Mouse (Mus musculus): Measurements from ENCODE around the gene Vstm4. TPM values are rescaled to one million over a fixed set of nuclear protein-coding genes. Genes with fewer than 3 reads are reported as not detected.
A peak's percentile ranks its signal among the peaks of the same experiment; 100 is the strongest.

Gene Vstm4
- total RNA-seq, 1 experiment from 2014 or later: not detected

DNA sequence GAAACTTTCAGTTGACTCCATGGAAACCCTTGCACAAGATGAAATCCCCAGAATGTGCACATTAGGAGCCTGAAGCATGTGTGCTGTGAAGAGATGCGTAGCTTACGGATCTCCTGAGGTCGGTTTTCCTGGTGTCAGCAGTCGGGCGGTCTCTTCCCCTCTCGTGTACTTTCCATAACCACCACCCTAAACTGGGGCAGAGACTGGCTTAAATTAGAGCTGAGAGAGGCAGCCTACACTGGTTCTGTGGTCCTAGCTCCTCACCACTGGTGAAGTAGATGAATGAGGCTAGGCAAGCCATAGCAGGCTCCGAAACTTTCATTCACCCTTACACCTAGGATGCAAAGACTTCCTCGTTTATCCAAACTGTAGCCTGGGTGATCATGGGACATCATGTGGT is 75.7 kb downstream of the Vstm4 start:
- ATAC-seq (replicated peaks; ENCODE audit: low read depth, poor library complexity, severe bottlenecking): no peak

DNA sequence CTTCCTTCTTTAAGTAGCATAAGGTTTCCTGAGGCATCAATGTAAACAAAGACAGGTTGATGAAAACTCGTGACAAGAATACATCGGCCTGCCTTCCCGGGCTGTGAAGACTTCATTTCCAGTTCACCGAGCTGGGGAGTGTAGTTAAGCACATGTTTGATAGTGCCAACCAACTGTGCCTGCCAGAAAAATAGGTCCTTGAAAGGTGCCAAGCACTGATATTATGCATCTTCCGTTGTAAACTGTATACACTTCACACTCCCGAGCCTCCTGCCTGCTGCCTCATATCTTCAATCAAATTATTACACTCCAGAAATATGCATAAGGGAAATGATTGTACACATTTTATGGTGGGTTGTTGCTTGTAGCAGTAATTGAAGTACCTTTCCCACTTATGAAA is 77.5 kb downstream of the Vstm4 start:
- ATAC-seq (replicated peaks; ENCODE audit: low read depth, poor library complexity, severe bottlenecking): no peak

DNA sequence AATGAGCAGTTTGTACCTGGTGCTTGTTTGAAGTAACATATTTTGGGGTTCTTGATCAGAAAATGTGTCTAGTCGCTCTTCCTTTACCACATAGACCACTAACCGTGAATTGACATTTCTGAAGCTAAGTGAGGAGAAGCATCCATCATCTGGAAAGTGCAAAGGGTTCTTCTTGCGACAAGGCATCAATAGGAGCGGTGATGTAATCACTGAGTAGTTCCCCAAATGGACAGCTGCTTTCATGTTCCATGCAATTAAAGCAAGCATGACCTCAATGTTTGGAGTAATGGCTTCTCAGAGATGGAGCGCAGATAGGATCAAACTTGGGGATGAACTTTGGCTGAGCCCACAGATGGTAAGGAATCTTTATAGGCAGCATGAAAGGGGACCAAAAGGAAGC is 82.7 kb downstream of the Vstm4 start:
- 0 out of 2 replicates have a peak, but pooled peaks have one; percentile 39 for ATAC-seq (replicated peaks; ENCODE audit: low read depth, poor library complexity, severe bottlenecking)

DNA sequence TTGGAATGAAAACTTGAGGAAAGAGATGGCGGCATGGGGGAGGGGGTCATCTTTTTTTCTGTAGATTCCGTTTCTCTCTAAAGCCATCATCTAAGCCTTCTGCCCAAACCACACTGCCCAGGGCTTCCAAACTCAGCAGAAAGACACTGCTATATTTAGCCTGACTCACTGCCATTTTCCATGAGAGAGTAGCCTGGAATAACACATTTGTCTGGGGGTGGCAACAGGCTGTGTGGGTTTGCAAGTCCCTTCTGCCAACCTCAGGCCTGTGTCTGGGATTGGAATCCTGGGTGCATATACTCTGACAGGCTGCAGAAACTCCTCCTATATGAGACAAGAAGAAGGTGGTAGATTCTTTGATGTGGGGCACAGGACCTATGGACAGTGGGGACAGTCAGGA is 91.0 kb downstream of the Vstm4 start:
- ATAC-seq (replicated peaks; ENCODE audit: low read depth, poor library complexity, severe bottlenecking): no peak

DNA sequence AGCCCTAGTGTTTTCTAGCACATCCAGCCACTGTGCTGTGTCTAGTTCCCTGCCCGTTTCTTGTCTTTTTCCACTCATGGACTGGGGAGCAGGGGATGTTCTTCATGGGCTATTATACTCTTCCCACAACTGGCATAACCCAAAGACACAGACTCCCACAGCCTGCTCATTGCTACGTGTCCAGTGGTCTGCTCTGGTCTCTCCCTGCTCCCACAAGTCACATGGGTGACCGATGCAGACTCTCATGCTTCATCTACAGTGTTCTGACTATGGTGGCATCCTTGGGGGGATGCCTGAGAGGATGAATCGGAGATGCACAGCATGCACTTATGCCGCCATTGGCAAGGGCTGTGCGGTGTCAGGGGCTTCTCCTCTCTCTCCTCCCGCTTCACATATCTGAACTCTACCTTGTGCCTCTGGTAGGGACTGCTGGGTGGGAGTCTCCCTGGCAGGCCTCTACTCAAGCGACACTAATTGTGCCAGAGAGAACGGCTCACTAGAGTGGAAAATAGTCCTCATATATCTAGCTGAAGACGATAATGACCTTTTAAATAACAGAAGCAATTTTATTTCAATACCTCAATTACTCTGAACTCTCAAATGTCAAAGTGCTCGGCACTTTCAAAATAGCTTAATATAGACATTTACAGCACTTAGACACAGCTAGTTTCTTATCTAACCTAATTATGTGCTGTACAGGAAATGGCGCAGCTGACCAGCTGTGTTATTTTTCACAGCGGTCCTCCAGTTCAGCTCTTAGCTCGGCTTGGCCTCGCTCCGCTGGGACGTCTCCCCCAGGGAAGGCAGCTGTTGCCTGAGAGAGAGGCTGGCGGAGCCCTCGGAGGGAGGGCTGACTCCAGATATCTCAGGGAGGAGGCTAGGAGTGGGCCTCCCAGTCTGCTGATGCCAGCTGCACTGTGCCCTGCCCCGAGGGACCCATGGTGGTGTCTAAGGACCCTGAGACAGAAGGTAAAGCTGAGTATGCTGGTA is 94.1 kb downstream of the Vstm4 start:
- ATAC-seq (replicated peaks; ENCODE audit: low read depth, poor library complexity, severe bottlenecking): 0 out of 2 replicates have a peak, but pooled peaks have one; percentile 15

DNA sequence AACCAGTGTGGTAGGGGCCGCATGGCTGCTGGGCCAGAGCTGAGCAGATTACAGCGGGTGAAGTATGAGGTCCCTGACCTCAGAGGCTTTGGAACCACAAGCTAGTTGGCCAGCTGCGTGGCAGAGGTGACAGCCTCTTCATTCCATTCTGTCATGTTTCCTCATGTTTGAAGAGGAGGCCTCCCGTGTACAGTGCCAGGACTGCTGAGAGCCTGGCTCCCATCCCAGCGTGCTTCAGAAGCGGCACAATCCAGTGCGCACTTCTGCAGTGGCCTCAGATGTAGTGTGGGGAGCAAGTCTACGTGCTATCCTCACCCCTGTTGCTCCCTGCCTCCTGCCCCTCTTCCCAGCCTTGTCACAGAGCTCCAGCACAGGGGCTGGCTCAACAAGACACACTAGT is 99.9 kb downstream of the Vstm4 start:
- no peak for ATAC-seq (replicated peaks; ENCODE audit: low read depth, poor library complexity, severe bottlenecking)

DNA sequence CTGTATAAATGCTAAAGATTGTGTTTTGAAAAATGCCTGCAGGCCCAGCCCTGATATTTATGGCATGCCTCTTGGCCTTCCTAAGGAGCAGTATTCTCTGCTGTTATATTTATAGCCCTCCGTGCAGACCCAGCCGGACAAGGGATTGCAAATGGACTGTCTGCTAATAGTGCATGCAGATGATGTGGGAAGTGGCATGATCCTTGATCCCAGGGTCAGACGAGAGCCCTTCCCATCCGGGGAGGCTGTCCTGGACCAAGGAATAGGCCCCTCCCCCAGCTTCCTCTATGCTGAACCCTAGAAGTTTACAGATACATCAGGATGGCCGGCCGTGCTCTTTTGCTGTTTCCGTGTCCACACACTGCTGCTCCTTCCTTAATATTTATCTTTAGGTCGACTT is 102.1 kb downstream of the Vstm4 start:
- ATAC-seq (replicated peaks; ENCODE audit: low read depth, poor library complexity, severe bottlenecking): no peak

DNA sequence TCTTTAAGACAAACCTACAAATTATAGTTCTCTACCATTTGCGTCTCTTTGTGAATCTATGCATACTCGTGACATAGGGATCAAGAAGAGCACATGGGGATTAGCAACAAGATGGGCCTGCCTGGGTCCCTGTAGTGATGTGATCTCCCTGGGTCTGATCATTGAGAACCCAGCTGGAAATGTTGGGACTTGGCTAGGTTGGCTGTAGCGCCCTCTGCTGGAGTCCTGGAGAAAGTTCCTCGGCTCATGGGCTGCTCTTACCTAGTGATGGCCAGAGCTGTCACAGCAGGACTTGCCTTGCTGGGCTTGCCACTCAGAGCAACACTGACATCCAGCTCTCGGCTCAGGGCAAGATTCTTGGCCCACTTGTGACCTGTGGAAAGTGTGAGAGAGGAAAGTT is 103.9 kb downstream of the Vstm4 start:
- ATAC-seq (replicated peaks; ENCODE audit: low read depth, poor library complexity, severe bottlenecking): peak; percentile 65; the same call in 1 of the 2 replicates

DNA sequence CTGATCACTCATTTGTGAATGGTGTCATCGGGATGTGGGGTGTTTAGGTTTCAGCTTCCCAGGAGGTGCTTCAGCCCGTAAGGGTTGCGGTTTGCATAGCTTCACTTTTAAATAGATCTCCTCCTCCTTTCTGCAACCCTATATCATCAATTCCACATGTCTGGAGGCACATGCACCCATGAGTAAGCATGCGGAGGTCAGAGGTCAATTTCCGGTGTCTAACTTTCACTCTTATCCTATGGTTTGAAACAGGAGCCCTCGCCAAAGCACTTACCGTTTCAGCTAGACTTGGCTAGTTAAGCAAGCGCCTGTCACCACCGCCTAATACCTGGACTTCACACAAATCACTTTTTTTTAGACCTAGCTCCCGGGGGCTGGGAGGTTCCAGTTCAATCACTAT is 108.2 kb downstream of the Vstm4 start:
- ATAC-seq (replicated peaks; ENCODE audit: low read depth, poor library complexity, severe bottlenecking): no peak

DNA sequence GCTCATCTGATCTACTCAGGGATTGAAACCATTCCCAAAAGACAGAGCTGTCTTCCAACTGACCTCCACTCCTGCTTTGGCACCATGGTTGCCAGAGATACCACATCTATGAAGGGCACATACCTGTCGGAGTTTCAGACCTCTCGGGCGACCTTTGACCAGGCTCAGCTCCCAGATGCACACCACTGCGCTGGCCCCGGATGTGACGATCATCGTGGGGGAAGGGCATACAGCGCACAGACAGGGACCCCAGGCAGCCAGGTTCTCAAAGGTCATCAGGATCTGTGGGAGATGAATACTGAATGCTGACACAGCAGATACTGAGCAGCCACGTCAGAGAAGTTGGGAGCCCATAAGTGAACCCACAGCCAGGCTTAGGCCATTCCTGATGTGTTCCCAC is 114.1 kb downstream of the Vstm4 start:
- ATAC-seq (replicated peaks; ENCODE audit: low read depth, poor library complexity, severe bottlenecking): no peak

DNA sequence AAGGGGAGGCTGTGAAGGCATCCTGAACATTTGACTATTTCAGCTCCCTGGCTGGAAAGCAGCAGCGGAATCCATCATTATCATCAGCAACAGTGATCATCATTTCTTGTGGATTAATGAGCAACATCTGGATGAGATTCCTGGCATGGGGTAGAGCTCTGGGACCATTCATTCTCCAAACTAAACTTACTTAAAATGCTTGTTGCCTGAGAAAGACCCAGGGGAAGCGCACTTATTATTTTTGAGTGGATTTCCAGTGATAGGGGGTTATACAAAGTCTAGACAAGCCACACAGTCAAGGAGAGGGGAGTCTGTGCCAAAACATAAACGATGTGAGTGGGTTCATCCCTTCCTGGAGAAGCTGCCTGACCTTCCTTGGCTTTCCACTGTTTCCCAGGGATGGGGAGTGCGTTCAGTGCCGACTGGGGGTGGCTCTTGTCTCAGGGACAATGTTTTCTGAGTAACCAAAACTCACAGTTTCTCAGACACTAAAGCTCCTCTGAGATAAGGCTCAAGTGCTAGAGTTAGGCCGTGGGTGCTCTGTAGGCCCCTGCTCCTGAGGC is 127.7 kb downstream of the Vstm4 start:
- no peak for ATAC-seq (replicated peaks; ENCODE audit: low read depth, poor library complexity, severe bottlenecking)

DNA sequence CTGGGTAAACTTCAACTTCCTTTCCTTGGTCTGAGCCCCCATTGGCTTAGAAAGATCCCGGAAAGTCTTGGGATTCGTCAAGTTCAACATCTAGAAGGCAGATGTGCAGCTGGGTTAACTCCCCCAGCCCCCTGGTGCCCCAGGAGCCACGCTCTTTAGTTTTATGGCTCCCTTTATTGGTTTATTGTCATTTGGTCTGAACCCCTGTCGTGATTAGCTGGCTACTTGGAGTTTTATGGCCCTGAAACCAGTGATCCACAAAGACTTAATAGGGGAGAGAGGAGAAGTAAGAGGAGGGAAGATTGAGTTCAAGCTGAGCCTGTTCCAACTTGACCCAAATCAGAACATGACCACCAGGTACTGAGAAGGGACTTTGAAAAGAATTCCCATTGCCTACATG is 130.1 kb downstream of the Vstm4 start:
- ATAC-seq (replicated peaks; ENCODE audit: low read depth, poor library complexity, severe bottlenecking): no peak

Other genes starting within 250 kb of the Vstm4 start
- gene 3425401B19Rik, start 171.5 kb upstream of the Vstm4 start, total RNA-seq (2017): not detected in 2 replicates
- 2.3 and 5.5 TPM in 2 replicates for gene Tmem273, start 70.8 kb upstream of the Vstm4 start, total RNA-seq (2017)
- not detected in 2 replicates for gene Fam170b, start 22.8 kb upstream of the Vstm4 start, total RNA-seq (2017)
- 0.27 TPM in 1 of 2 replicates, not detected in the other for gene Lrrc18, start 134.6 kb downstream of the Vstm4 start, total RNA-seq (2017)

Measured in common myeloid progenitor, adult 5-6 weeks (primary cell).